Mouse (Mus musculus): ENCODE data around the gene Ctnna2.

DNA sequence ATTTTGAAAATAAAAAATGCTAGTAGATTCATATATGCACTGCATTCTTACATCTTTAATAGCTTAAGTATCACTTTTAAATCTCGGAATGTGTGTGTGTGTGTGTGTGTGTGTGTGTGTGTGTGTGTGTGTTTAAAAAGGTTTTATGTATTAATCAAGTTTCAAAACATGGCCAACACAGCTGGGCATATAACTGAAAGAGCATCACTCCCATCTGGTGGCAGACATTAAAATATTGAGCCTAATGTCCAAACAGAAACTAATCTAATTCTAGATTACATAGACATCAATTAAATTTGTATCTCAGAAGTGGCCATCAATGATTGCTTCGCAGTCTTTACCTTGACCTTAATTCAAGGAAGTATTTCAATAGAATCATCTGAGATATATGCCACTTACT is 140.4 kb downstream of the Ctnna2 start:
- TF ChIP-seq CTCF (IDR thresholded peaks at IDR 0.05; ENCODE audit: insufficient read depth, low read length) (no peak), POLR2A (IDR thresholded peaks at IDR 0.05; ENCODE audit: borderline replicate concordance, extremely low read depth, low read depth, low read length) (no peak)

Measured in lung, adult 2 months (tissue).